Mouse (Mus musculus): ENCODE data around the gene S100a2. TPM values are rescaled to one million over a fixed set of nuclear protein-coding genes. Genes with fewer than 3 reads are reported as not detected.

S100a2 gene
- polyA plus RNA-seq, 1 experiment = not detected

- H3K4me3 ChIP-seq (ENCODE audit: low read depth, low read length) = no peak overlapping the region
- H3K27me3 ChIP-seq (ENCODE audit: control insufficient read depth, insufficient read depth, low read length, poor library complexity, severe bottlenecking) = no peaks in the 10 kb centered on the region
- H3K27ac ChIP-seq (ENCODE audit: insufficient read depth, low read length) = no peak overlapping the region
- no peaks in the 10 kb centered on the region for H3K36me3 ChIP-seq (ENCODE audit: control insufficient read depth, insufficient read depth, low read length, poor library complexity, severe bottlenecking)
- TF ChIP-seq EP300 (IDR thresholded peaks at IDR 0.05; ENCODE audit: insufficient read depth, low read depth, low read length) = no peak
- no peak for TF ChIP-seq POLR2A (IDR thresholded peaks at IDR 0.05; ENCODE audit: insufficient read depth, low read length)
- H3K9me3 ChIP-seq (replicated peaks; ENCODE audit: control insufficient read depth, insufficient read depth, low read length, poor library complexity, severe bottlenecking) = peaks cover 8% of the 10 kb centered on the region
- H3K9ac ChIP-seq (ENCODE audit: low read depth, poor library complexity, severe bottlenecking) = no peak overlapping the region
- no peaks in the 10 kb centered on the region for H3K4me1 ChIP-seq (ENCODE audit: control insufficient read depth, insufficient read depth, low read length)
Observed at GRCm38 (mm10) chr3:90598212-90598611, 8.2 kb downstream of the S100a2 start.

GRCm38 (mm10) chr3:90599401-90599800, 9.4 kb downstream of the S100a2 start:
- Histone ChIP-seq H3K27me3 (ENCODE audit: control insufficient read depth, insufficient read depth, low read length, poor library complexity, severe bottlenecking) (no peaks in the 10 kb centered on the region), H3K27ac (ENCODE audit: insufficient read depth, low read length) (no peak overlapping the region), H3K4me1 (ENCODE audit: control insufficient read depth, insufficient read depth, low read length) (no peaks in the 10 kb centered on the region), H3K9ac (ENCODE audit: low read depth, poor library complexity, severe bottlenecking) (no peak overlapping the region), H3K9me3 (replicated peaks; ENCODE audit: control insufficient read depth, insufficient read depth, low read length, poor library complexity, severe bottlenecking) (no peaks in the 10 kb centered on the region), H3K4me3 (ENCODE audit: low read depth, low read length) (no peak overlapping the region), H3K36me3 (ENCODE audit: control insufficient read depth, insufficient read depth, low read length, poor library complexity, severe bottlenecking) (no peaks in the 10 kb centered on the region)
- TF ChIP-seq EP300 (IDR thresholded peaks at IDR 0.05; ENCODE audit: insufficient read depth, low read depth, low read length) = no peak
- TF ChIP-seq POLR2A (IDR thresholded peaks at IDR 0.05; ENCODE audit: insufficient read depth, low read length) = no peak
- no peak for TF ChIP-seq CTCF (IDR thresholded peaks at IDR 0.05; ENCODE audit: low read depth, low read length)

- Histone ChIP-seq H3K27ac (ENCODE audit: insufficient read depth, low read length) (no peak overlapping the region), H3K4me3 (ENCODE audit: low read depth, low read length) (no peak overlapping the region), H3K9me3 (replicated peaks; ENCODE audit: control insufficient read depth, insufficient read depth, low read length, poor library complexity, severe bottlenecking) (no peaks in the 10 kb centered on the region), H3K4me1 (ENCODE audit: control insufficient read depth, insufficient read depth, low read length) (no peaks in the 10 kb centered on the region), H3K9ac (ENCODE audit: low read depth, poor library complexity, severe bottlenecking) (no peak overlapping the region), H3K36me3 (ENCODE audit: control insufficient read depth, insufficient read depth, low read length, poor library complexity, severe bottlenecking) (no peaks in the 10 kb centered on the region), H3K27me3 (ENCODE audit: control insufficient read depth, insufficient read depth, low read length, poor library complexity, severe bottlenecking) (no peaks in the 10 kb centered on the region)
- TF ChIP-seq POLR2A (IDR thresholded peaks at IDR 0.05; ENCODE audit: insufficient read depth, low read length) (no peak), CTCF (IDR thresholded peaks at IDR 0.05; ENCODE audit: low read depth, low read length) (no peak), EP300 (IDR thresholded peaks at IDR 0.05; ENCODE audit: insufficient read depth, low read depth, low read length) (no peak)
Observed at GRCm38 (mm10) chr3:90600036-90600435, 10.0 kb downstream of the S100a2 start.

GRCm38 (mm10) chr3:90600458-90601195, 10.6 kb downstream of the S100a2 start:
- H3K36me3 ChIP-seq (ENCODE audit: control insufficient read depth, insufficient read depth, low read length, poor library complexity, severe bottlenecking) = no peaks in the 10 kb centered on the region
- H3K9ac ChIP-seq (ENCODE audit: low read depth, poor library complexity, severe bottlenecking) = no peak overlapping the region
- no peak overlapping the region for H3K27ac ChIP-seq (ENCODE audit: insufficient read depth, low read length)
- H3K9me3 ChIP-seq (replicated peaks; ENCODE audit: control insufficient read depth, insufficient read depth, low read length, poor library complexity, severe bottlenecking) = no peaks in the 10 kb centered on the region
- H3K27me3 ChIP-seq (ENCODE audit: control insufficient read depth, insufficient read depth, low read length, poor library complexity, severe bottlenecking) = no peaks in the 10 kb centered on the region
- no peak overlapping the region for H3K4me3 ChIP-seq (ENCODE audit: low read depth, low read length)
- TF ChIP-seq EP300 (IDR thresholded peaks at IDR 0.05; ENCODE audit: insufficient read depth, low read depth, low read length) = no peak
- no peaks in the 10 kb centered on the region for H3K4me1 ChIP-seq (ENCODE audit: control insufficient read depth, insufficient read depth, low read length)

- Histone ChIP-seq H3K9me3 (replicated peaks; ENCODE audit: control insufficient read depth, insufficient read depth, low read length, poor library complexity, severe bottlenecking) (no peaks in the 10 kb centered on the region), H3K4me3 (ENCODE audit: low read depth, low read length) (no peak within 1 kb of the TSS), H3K4me1 (ENCODE audit: control insufficient read depth, insufficient read depth, low read length) (no peaks in the 10 kb centered on the region), H3K36me3 (ENCODE audit: control insufficient read depth, insufficient read depth, low read length, poor library complexity, severe bottlenecking) (no peaks in the 10 kb centered on the region), H3K9ac (ENCODE audit: low read depth, poor library complexity, severe bottlenecking) (no peak within 1 kb of the TSS), H3K27ac (ENCODE audit: insufficient read depth, low read length) (no peak within 1 kb of the TSS), H3K27me3 (ENCODE audit: control insufficient read depth, insufficient read depth, low read length, poor library complexity, severe bottlenecking) (no peaks in the 10 kb centered on the region)
- no peak for TF ChIP-seq CTCF (IDR thresholded peaks at IDR 0.05; ENCODE audit: low read depth, low read length)
- no peak for TF ChIP-seq POLR2A (IDR thresholded peaks at IDR 0.05; ENCODE audit: insufficient read depth, low read length)
- no peak for TF ChIP-seq EP300 (IDR thresholded peaks at IDR 0.05; ENCODE audit: insufficient read depth, low read depth, low read length)
Observed at GRCm38 (mm10) chr3:90601486-90602110, 11.6 kb downstream of the S100a2 start, which contains the start of gene Gm42674. TSS of gene Gm42674 (plus strand) at chr3:90601904.

GRCm38 (mm10) chr3:90603623-90604022, 13.6 kb downstream of the S100a2 start, which contains the start of gene S100a4:
TSS of gene S100a4 (plus strand) at chr3:90603771.
- no peak for TF ChIP-seq CTCF (IDR thresholded peaks at IDR 0.05; ENCODE audit: low read depth, low read length)
- no peak for TF ChIP-seq EP300 (IDR thresholded peaks at IDR 0.05; ENCODE audit: insufficient read depth, low read depth, low read length)
- no peak for TF ChIP-seq POLR2A (IDR thresholded peaks at IDR 0.05; ENCODE audit: insufficient read depth, low read length)
- no peaks in the 10 kb centered on the region for H3K27me3 ChIP-seq (ENCODE audit: control insufficient read depth, insufficient read depth, low read length, poor library complexity, severe bottlenecking)
- no peaks in the 10 kb centered on the region for H3K9me3 ChIP-seq (replicated peaks; ENCODE audit: control insufficient read depth, insufficient read depth, low read length, poor library complexity, severe bottlenecking)
- H3K4me1 ChIP-seq (ENCODE audit: control insufficient read depth, insufficient read depth, low read length) = no peaks in the 10 kb centered on the region
- no peak within 1 kb of the TSS for H3K4me3 ChIP-seq (ENCODE audit: low read depth, low read length)
- no peaks in the 10 kb centered on the region for H3K36me3 ChIP-seq (ENCODE audit: control insufficient read depth, insufficient read depth, low read length, poor library complexity, severe bottlenecking)
- no peak within 1 kb of the TSS for H3K9ac ChIP-seq (ENCODE audit: low read depth, poor library complexity, severe bottlenecking)
- no peak within 1 kb of the TSS for H3K27ac ChIP-seq (ENCODE audit: insufficient read depth, low read length)

Measured in ES-Bruce4 (cell line).